Mouse (Mus musculus) urinary bladder, postnatal 36 days (tissue): ENCODE data around the gene Lefty1.
"Not testable (repeated sequence)": the region's sequence is repeated elsewhere in the genome, so short reads cannot be mapped to it uniquely, and the experiment has no call there.

ENCODE experiments used
- DNase-seq, 2 experiments: peaks; one replicate each; pipeline ENCODE4 v3.0.0; 2022; ENCODE audit warnings: low spot score in 2 of 2, mixed read lengths in 1 of 2

Lefty1 gene

DNA sequence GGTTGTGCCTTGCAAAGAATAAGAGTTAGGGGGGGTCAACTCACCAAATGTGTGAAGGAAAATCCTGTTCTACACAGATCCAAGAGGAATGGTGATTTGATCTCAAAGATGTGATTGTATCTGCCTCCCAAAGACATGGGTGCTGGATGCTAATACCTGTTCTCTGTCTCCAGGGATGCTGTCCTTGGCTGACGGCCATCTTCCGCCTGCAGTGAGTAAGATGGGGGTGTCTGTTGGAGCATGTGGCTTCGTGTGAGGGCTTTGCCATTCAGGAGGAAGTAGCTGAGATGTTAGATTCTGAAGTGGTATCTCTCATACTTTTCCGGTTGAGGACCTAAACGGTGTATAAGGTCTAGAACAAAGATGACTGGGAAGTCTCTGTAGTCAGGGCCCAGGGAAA is 18.0 kb downstream of the Lefty1 start:
- peak in 1 of 2 experiments; percentile 45 for DNase-seq

DNA sequence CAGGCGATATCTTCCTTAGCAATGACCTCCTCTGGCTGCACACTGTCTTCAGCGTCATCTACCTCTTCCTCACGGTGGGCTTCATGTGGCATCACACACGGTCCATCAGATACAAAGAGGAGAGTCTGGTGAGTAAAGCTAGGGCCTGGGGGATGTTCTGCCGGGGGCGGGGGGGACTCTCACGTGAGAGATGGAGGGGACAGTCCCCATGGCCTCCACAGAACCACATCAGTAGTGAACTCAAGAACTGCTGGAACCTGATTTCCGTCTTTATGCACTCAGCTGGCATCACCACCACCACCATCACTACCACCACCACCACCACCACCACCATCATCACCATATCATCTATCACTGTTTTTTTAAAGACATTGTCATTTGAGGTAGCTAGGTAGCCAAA is 21.6 kb downstream of the Lefty1 start:
- no peak for DNase-seq

- DNase-seq, result no peak
Observed at GRCm38 (mm10) chr1:180956973-180957381, 22.2 kb downstream of the Lefty1 start.

- no peak for DNase-seq
Observed at GRCm38 (mm10) chr1:180957989-180958388, 23.2 kb downstream of the Lefty1 start.

DNA sequence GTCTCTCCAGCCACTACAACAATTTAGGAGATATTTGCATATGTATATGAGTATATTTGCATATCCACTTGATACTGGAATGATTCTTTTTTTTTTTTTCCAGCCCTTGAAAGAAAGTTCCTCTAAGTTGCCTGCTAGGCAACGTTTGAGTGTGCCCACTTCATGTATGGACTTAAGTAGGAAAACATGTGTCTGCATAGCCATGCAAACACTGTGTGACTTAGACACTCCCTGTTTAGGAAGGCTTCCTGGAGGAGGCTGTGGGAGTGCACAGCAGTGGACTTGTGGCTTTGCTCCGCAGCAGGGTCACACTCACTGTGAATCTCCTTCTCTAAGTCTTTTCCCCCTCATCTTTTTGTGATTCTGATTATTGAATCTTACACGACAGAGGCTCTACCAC is 24.0 kb downstream of the Lefty1 start:
- DNase-seq, result no peak

DNA sequence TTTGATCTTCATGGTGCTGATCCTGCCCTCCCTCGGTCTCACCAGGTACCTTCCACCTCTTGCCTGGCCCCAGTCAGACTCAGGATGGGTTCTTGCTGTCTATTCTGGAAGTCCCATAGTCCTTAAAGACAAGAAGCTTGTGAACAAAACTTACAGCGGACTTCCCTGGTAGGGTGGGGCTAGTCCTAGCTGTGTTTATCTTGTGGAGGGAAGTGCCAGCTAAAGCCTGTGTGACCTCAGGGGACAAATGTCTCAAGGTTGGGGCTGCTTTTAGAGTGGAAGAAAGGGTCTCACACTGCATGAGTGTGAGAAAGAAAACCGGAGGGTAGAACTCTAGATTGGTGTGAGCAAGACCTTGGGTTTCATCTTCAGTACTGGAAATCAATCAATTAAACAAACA is 31.0 kb downstream of the Lefty1 start:
- no peak for DNase-seq

DNA sequence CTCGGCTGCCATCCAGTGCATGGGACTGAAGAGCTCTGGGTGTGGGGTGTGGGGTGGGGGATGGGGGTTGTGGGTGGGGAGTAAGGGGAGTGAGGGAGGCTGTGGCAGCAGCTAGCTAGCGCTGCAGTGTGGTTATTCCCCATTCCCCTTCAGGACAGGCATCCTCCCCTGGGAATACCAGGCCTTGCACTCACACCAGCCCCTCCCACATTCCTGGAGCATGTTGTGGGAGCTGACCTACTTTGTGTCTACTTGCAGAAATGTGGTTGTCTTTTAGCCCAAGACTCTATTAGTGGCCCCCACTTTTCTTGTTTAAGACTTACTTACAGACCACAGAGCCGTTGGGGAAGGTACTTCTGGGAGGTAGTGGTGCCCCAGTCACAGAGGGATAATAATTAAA is 31.7 kb downstream of the Lefty1 start:
- no peak for DNase-seq

GRCm38 (mm10) chr1:180967261-180967660 is 32.4 kb downstream of the Lefty1 start:
- DNase-seq, result no peak

DNA sequence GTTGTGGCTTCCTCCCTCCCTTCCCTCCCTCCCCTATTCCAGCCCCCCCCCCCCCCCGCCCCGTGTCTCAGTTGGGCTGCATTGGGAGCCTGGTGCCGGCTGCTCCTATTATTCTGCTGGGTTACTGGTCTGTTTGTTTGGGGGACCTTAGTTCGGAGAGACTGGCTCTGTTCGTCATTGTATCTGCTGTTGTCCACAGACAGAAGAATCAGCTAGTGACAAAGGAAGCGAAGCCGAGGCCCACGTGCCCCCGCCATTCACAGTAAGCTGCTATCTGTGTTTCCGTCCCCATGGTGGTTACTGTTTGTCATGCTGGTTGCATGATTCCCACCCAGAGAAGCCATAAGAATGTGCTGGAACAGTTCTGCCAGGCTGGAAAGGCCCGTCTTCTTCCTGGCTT is 38.1 kb downstream of the Lefty1 start:
- DNase-seq, result no peak

DNA sequence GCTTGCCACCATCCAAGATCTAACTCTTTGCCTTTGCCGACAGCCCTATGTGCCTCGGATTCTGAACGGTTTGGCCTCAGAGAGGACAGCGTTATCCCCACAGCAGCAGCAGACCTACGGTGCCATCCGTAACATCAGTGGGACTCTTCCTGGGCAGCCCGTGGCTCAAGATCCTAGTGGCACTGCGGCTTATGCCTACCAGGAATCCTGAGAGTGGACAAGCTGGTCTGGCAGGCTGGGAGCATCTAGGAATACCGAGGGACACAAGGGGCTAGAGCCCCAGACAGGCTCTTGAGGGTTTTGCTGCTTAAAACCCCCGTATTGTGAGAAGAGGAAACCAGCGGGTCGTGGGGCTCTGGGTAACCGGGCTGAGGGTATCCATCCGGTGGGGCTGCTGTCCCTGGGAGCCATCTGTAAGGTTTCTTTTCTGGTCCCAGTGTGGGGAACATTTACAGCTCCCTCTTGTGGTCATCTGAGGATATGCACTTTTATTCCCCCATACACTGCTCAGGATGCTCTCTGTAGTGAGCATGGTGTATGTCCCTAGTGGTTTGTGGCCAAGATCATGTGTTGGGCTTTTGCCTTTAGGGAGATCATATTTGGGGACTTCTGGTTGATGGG is 39.4 kb downstream of the Lefty1 start:
- no peak for DNase-seq

DNA sequence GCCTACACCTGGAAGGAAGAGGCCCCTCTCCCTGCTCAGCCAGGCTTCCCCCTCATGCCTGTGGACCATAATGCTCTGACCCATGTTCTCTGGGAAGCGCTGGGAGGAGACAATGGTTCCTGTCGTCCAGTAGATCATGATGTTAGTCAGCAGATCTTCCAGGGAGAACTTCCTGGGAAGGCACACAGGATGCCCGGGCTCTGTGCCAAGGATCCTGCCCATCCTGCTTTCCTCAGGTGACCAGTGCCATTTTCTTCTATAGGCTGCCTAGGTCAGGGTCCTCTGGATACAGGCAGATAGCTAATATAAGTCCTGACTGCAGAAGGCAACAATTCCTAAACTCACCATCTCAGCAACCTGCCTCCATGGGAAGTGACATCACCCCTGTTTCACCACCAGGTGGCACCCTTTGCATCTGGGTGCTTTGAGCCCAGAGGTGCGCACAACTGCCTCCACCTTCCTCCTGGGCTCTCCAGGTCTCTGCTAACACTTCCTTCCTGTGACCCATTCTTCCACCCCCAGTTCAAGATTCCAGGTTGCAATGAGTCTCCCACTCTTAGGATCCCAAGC is 41.4 kb downstream of the Lefty1 start:
- DNase-seq, result peak; percentile 32 to 38

- DNase-seq, result no peak
Observed at GRCm38 (mm10) chr1:180979484-180980251, 44.8 kb downstream of the Lefty1 start.

GRCm38 (mm10) chr1:180980464-180980863 is 45.6 kb downstream of the Lefty1 start:
- DNase-seq, result no peak

- not testable (repeated sequence) for DNase-seq
Observed at GRCm38 (mm10) chr1:180981298-180982046, 46.6 kb downstream of the Lefty1 start.

- DNase-seq, result no peak
Observed at GRCm38 (mm10) chr1:180986701-180987100, 51.9 kb downstream of the Lefty1 start.

DNA sequence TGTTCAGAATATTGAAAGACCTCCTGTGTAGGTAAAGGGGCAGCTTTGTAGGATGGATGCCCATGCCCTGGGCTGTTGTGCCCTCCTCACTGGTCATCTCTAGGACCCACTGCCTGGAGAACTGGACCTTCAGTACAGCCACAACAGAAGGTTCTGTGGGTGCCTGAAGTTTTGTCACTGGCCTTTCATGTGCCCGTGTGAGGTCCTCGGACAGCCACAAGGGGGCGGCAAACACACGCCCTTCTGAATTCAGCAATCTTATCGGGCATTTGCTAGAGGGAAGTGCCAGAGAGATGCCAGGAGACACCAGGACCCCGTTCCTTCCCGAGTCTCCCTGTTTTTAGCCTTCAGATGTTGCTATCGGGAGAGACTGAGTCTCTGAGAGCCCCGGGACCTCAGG is 52.9 kb downstream of the Lefty1 start:
- peak; percentile 62 to 74 for DNase-seq
